Mouse (Mus musculus) naive thymus-derived CD4-positive, alpha-beta T cell, adult 2 months (primary cell): ENCODE data around the gene Slc10a6.

Source experiments
- DNase-seq: peaks from one replicate; pipeline ENCODE4 v3.0.0-alpha.2; 2011; ENCODE audit warnings: low read depth

The Slc10a6 gene

DNA sequence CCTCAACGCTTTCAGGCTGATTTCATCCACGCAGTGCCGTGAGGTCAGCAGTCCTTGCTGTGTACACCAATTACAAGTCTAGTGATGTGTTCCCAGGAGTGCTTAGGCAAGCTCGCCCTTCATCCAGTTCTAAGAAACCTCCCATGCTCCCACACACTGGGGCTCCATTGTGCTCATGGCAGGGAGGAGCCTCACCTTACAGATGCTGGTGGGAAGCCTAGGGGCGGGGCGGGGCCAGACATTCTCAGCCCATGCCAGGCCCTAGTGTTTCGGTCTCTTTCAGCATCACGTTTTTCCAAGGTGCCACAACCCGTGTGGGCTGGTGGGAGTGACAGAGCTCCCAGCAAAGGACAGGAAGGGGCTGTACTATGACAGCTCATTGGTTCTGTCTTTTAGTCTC is 12.0 kb downstream of the Slc10a6 start:
- no peak for DNase-seq

DNA sequence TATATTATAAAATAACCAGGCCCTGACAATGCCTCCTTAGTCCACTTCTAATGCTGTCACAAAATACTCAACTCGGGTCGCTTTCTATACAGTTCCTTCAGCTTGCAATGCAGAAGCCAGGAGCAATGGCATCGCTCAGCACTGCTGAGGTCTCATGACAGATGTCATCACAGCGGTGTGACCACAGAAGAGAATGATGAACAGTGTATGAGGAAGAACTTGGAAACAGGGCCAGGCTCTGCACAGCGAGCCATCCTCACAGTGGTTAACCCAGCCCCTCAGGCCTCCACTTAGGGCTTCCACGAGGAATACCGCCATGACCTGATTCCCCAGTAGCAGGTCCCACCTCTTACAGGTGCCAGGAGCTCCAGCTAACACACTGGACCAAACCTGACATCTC is 14.8 kb downstream of the Slc10a6 start:
- no peak for DNase-seq

DNA sequence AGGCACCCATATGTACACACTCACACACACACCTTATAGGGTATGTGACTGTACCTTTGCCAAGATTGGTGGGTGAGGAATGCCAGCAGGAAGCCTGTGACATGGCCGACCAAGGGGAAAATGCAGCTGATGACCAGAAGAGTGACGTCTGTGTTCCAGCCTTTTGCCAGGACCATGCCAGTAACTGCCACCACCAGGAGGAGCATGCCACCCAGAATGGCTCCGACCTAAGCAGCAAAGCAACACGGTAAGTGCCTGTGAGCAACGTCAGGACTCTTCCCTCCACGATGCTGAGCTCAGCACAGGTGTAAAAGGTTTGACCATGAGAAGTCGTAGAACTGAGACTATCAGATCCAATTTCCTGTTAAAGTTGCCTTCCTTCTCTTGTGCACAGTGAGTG is 16.9 kb downstream of the Slc10a6 start:
- no peak for DNase-seq

DNA sequence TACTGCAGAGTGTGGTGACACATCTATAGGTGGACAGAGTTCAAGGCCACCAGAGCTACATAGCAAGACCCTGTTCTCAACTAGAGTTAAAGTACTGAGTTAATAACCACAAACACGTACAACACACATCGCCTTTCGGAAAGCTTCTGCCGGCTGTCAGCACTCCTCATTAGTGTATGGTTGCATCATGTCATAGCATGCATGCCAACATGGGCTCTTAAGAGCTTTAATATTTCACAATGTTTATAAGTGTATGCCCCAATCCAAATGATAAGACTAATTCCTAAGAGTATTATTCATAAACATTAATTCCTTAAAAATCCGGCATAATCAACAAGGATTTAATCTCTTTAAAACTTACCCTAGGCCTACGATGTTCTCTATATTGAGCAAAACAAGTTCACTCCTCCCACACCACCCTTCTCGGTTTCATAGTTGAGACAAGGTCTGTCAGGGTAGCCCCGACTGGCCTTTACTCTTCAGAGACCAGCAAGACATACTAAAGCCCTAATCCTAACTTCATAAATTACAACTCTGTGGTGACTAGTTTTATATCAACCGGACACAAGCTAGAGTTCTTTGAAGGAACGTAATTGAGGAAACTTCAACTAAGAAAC is 18.2 kb downstream of the Slc10a6 start:
- no peak for DNase-seq

DNA sequence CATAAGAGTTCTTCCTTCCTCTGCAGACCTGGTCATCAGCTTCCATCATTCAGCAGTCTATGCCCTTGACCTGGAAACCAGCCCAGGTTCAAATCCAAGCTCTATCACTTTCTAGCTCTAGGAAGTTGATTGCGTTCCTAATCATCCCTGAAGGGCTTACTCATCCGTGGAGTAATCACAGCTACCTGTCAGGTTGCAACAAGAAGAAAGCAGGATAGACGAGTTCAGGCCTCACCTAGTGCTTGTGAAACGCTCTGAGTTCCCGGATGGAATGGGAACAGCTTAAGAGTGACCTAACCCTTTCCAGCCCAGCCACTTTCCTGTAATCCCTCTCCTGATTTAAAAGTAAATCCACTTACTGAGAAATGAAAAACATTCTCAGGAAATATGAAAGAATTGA is 19.1 kb downstream of the Slc10a6 start:
- DNase-seq, result no peak

DNA sequence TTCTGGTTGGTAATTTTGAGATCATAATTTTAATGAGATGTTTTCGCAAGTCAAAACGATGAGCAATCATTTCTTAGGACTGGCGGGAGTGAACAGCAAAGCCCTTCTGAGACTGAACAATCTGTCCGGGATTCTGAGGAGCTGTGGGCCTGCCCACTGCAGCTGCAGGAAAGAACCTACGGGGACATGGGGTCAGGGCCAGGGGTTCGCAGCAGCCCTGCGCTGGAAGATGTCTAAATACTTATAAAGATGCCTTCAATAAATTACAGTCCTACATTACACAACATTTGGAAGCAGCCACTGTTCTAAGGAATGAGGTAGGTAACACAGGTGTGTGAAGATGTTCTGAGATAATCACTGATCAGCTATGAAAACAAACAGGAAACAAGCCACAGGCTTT is 23.5 kb downstream of the Slc10a6 start:
- no peak for DNase-seq

DNA sequence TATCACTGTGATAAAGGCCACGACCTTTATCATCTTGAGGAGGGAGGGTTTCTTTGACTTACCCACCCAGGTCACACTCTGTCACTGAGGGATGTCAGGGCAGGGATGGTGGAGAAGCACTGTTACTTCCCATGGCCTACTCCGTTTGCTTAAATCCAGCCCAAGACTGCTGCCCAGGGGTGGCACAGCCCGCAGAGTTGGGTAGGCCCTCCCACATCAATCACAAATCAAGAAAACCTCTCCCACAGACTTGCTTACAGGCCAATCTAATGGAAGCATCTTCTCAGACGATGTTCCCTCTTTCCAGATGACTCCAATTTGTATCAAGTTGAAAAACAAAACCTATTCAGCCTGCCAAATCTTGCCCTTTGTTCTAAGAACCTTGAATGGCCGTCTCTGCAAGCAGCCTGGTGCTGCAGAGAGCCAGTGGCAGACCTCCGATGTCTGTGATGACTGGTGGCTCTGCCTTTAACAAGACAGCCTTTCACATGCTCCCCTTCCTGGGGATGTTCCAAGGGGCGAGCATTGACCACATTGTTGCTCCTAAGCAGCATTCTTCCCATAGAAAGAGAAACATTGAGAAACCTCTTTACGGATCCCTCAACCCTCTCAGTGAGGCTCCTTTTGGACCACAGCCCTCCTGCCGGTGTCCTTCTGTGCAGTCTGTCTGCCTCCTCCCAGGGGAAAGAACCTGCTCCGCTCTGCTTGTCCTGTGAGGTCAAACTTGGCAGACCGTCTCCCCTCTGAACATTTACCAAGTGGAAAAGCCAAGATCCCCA is 25.9 kb downstream of the Slc10a6 start:
- no peak for DNase-seq

DNA sequence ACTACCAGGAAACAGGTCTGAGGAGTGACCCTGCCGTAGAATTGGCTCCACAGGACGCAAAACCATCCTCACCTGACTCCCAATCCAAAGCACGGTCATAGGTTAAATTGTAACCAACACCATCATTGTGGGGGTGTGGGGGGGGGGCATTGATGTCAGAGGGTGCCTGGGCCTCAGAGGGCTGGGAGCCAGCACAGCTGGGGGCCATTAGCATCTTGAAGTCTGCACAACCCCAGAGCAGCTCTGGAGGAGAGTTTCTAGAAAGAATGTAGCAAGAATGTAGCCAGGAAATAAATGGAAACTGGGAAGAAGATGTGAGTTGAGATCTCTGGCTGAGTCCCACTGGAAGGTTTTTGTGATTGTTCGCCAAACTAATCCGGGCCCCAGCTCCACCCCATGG is 30.3 kb downstream of the Slc10a6 start:
- no peak for DNase-seq

DNA sequence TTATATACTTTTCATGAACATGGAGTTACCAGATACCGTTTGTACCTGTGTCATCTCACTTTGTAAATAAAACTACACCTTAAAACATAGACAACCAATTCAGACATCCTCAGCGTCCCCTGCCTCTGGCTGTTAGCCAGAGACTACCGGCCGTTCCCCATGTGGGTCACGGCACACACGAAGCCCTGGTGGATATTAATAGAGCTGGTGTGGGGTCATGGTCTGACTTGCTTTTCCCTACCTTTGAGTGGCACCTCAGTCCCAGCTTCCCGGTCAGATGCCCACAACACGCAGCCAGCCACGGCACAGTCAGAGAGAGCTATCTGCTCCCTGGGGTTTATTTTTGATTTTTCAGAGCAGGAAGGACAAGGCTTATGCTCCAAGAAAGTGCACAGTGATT is 30.9 kb downstream of the Slc10a6 start:
- DNase-seq, result no peak

DNA sequence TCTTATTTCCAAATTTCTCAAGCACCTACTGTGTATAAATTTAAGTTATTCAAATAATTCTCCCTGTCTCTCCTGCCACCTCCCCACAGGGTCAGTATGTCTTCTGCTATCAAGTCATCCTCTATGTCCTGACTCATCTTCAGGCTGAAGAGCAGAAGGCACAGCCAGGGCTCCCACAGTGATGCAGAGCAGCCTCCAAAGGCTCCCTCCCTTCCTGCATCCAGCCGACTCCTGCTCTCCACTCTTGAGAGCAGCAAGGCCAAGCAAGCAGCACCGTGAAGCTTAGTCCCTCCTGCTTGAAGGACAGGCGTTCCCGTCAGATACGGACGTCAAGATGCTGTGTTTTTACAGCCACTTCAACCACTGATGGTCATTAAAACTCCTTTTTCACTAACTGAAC is 31.6 kb downstream of the Slc10a6 start:
- DNase-seq, result no peak

DNA sequence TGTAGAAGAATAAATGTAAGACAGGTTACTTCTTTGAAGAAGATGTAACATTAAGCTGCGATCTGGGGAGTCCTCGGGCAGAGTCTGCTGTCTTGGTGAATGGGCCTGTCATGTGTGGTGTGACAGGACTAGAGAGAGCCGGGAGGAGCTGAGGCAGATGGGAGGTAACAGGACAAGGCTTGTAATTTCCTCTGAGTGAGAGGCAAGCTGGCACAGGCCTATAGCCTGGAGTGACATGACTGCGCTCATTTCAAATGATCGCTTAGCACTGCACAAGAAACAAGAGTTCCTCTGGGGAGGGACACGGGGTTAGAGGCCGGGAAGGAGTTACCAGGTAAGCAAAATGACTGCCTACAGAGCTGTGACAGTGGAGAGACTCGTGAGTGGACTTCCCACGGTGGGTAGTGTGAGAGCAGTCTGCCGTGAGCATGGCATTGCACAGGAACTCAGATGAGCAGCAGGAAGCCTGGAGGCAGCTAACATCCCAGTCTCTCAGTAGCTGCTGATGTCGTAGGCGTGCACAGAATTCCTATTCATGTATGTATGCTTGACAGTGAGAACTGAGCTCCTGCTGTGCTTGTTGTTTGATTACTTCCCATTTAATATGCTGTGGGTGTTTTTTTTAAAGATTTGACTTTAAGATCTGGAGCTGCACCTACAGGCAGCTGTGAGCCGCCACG is 32.6 kb downstream of the Slc10a6 start:
- DNase-seq, result no peak

DNA sequence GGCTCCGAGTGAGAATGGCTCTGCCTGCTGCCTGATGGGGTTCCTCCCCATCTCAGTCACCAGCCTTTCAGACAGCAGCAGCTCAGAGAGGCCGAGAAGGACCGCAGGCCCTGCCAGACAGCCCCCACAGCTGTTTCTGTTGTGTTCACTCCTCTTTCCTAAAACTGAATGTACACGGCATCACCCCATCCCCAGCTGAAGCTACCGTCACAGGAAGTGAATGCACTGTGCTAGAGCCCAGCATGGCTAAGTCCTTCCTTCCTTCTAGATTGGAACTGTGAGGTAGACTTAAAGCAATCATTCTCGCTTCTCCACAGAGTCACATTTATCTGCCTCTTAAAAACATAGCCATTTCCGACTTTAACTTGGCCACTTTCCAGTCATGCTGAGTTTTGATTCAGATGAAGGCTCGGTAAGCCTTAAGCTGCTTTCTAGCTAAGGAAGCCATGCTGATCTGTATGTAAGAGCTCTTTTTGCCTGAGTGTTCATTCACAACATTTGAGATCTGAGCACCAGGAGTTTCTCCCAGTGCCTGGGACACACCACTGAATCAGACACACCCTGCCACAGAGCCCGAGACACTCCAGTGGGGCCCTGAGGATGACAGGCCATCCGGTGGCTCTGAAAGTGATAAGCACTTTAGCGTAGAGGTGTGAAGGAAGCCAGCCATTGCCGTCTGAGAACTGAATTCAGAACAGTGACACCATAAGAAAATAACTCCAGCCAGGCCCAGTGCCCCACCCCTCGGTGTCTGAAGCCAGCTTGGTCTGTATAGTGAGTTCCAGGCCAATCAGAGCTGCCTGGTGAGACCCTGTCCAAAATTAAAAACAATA is 33.6 kb downstream of the Slc10a6 start:
- no peak for DNase-seq

DNA sequence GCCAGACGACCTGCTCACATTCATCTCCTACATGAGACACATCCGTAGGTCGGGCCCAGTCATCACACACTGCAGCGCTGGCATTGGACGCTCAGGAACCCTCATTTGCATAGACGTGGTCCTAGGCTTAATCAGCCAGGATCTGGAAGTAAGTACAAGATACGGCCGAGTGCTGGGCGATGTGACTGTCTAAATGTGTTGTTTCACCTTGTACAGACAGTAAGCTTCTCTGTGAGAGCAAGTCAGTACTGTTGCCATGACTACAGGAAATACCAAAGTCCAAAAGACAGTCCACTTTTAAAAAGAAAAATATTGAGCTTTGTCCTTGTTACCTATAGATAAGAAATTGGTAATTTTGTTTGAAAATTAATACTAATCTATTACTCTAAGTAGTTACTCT is 35.6 kb downstream of the Slc10a6 start:
- DNase-seq, result no peak

DNA sequence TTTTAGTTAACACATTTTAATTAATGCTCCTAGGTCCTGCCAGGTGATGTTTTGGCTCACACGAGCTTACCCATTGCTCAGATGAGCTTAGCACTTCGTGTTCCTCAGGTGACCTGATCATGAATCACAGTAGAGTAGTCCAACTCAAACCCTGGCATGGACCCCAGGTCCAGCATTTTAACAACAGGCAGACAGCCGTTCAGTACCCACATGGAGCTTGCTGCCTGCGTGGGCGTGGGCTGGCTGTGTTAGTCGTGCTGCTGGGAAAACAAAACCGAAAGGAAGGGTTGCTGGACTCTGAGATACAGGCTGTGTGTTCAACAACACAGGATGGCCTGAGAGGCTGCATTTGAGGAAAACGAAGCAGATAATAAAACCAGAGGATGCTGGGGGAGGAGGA is 36.5 kb downstream of the Slc10a6 start:
- no peak for DNase-seq

DNA sequence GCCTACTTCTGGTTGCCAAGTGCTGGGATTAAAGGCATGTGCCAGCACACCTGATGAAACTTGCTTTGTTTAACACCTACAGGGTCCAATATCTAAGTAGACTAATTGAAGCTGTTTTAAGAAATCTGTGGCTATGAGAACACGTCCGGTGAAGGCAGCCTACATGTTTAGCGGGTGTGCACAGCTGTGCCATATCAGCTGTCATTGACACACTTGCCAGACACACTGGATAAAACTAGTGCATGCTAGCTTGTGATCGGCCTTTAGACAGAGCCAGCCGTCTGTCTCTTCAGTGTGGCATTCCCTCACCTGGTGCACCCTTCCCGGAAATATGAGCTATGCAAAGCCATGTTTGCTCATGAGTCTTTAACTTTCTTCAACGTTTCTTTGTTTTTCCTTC is 37.4 kb downstream of the Slc10a6 start:
- no peak for DNase-seq

DNA sequence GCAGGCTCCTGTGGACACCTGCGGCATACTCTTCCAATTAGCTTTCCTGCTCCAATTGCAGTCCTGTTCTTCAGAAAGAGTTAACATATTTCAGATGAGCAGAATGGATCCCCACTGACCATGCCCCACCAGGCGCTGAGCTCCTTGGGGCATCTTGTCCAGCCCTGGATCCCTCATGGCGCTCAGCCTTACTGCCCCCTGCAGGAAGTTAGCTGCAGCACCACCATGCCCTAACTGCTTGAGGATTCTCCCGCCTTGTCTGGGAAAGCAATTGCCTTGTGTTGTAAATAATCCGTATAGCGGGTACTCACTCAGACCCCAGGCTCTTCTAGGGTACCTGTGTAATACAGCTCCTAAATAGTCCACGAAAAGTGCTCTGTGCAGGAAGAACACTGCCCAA is 42.0 kb downstream of the Slc10a6 start:
- DNase-seq, result peak; percentile 4

DNA sequence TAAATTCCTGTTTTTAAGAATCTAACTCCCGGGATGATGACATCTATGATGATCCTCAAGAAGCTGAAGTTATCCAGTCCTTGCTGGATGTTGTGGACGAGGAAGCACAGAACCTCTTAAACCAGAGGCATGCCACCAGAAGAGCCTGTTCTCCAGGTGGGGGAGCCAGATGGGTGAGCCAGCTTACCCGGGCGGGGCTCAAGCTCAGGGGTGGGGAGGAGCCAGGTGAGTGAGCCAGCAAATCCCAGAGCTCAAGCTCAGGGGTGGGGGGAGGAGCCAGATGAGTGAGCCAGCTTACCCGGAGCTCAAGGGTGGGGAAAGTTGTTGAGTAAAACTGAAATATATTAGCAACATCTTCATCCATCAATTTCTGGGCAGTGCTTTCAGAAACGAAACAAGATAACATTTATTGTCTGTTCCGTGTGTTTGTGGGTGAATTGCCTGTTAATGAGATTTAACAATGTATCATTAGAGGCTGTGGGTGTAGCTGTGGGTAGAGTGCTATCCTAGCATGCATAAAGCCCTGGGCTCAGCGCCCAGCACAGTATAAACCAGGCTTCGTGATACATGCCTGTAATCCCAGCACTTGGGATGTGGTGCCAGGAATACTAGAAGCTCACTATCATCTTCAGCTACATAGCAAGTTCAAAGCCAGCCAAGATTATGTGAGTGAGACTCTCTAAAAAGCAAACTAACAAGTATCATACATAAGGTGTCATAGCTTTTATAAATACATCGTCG is 49.4 kb downstream of the Slc10a6 start:
- no peak for DNase-seq

DNA sequence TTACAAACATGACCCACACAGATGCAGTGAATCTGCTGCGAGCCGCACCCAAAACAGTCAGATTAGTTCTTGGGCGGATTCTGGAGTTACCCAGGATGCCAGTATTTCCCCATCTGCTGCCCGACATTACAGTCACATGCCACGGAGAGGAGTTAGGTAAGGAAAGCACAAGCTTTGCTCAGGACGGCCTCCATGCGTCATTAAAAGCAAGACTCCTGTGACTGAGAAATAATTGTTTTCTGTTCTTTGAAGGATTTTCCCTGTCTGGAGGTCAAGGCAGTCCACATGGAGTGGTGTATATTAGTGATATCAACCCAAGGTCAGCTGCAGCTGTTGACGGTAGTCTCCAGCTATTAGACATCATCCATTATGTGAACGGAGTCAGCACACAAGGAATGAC is 59.8 kb downstream of the Slc10a6 start:
- no peak for DNase-seq

DNA sequence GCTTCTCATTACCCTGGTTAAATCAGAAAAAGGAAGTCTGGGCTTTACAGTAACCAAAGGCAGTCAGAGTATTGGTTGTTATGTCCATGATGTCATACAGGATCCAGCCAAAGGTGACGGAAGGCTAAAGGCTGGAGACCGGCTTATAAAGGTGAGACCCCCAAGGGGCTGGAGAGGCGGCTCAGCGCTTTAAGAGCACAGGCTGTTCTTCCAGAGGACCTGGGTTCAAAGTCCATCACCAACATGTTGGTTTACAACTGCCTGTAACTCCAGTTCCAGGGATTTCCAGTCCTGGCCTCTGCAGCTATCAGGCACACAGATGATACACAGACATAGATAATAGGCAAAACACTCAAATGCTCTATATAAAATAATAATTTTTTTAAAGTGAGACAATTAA is 61.2 kb downstream of the Slc10a6 start:
- DNase-seq, result no peak

DNA sequence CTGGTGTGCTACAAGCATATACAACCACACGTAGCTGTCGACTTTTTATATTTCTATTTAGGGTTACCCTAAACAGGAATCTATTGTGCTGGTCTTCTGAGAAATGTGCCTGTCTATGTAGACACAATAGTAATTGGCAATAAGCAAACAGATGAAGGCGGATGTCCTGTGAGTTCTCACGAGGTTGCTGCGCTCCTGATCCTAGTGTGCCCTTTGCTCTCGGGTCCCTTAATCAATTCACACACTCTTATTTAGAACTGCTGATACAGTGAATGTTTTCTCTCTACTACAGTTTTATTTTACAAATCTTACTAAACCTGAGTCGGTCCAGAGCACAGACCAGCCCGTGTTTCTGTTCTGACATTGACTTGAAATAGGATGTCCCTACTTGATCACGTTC is 68.7 kb downstream of the Slc10a6 start:
- DNase-seq, result no peak
